Mouse (Mus musculus) layer of hippocampus, postnatal 14 days (tissue): ENCODE results near the gene Polk. TPM values are rescaled to one million over a fixed set of nuclear protein-coding genes. Genes with fewer than 3 reads are reported as not detected.

Source experiments
- DNase-seq, 2 experiments: peaks; one replicate each; pipeline ENCODE4 v3.0.0; 2021 to 2022; ENCODE audit warnings: low spot score in 2 of 2, mixed read lengths in 1 of 2
- long read RNA-seq, 2 experiments: library from polyadenylated mRNA; stranded (forward); transcript quantifications; one replicate each; pipeline ENCODE4 v2.0.0; 2021
- total RNA-seq, 2 experiments: library from RNA; stranded (reverse); gene quantifications; 2 replicates each; pipeline ENCODE4 v1.2.3; 2021

Gene Polk
- 10 to 100 TPM; 10.4 to 11.4 TPM for total RNA-seq
- long read RNA-seq, experiment 1, full-length matches to known transcripts, result 1 of 2 reads
- long read RNA-seq, experiment 1, partial matches to known transcripts, result 0 of 2 reads
- long read RNA-seq, experiment 1, other reads (novel, unspliced or antisense), result 1 of 2 reads
- long read RNA-seq, experiment 2, full-length matches to known transcripts, result 2 of 2 reads
- long read RNA-seq, experiment 2, partial matches to known transcripts, result 0 of 2 reads
- long read RNA-seq, experiment 2, other reads (novel, unspliced or antisense), result 0 of 2 reads

DNA sequence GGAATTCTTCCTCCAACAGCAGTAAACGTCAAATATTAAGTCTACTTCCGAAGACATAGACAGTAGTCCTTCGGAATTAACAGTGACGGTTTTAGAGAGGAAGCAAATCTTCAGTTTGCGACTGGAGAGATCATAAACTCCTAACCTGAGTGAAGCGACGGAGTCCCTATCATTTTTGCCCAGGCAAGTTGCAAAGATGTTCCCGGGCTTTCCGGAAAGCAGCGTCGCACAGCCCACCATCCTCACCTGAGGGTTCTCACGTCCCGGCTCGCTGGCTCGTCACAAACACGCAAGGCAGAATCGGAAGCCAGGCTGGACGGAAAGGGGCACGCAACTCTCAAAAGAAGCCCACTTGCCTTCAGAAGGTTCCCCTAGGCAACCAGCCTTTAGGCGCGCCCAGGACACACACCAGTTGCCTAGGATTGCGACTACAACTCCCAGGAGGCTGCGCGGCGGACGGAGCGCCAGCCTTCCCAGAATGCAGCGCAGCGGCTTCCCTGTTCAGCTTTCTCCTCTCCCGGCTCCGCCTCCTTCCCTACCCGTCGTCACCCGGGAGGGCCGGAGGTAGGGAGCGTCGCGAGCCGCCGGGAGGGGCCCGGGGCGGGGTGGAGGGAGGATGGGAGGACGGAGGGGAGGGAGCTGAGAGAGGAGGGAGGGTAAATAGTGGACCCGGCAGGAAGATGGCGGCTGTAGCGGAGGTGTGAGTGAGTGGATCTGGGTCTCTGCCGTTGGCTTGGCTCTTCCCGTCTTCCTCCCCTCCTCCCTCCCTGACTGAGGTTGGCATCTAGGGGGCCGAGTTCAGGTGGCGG lies at the start of gene Polk, which contains the start of gene Col4a3bp:
Gene Polk (minus strand): TSS at position 499 of the 809 bp plus-strand sequence.
Gene Col4a3bp (plus strand): TSS at position 538 of the 809 bp plus-strand sequence.
- DNase-seq, result peak; percentile 93 to 97

DNA sequence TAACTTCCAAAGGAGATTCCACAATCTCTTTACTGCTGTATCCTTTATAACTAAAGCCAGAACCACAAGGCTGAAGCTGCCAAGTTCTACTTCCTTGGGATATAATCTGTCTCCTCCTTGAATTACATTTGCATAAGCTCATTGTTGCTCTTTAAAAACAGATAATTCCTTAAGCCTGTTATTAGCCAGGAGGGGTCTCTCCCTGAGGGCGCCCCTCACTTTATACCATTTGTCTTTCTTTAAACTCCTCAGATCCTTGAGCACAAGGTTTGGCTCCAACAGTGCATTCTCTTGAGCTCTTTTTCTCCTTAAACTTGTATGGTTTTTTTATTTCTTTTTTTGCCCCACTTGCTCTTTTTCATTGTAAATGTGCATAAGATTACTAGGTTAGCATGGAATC lies 46.3 kb upstream of the Polk start:
- no peak for DNase-seq

DNA sequence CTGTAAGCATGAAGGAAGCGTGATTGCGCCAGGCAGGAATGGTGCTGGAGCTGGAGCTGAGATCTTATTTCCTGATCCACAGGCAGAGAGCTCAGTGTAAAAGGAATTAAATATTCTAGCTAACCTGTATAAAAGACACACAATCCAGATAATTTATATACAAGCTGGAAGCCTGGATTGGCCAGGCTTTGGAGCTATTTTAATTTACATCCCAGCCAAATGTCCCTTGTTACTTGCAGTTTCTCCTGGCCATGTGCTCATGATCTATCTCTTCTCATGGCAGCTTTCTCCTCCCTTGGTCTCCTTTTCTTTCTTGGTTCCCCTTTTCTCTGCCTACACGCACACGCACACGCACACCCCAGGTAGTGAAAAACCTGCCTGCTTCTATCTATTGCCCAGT lies 44.2 kb upstream of the Polk start:
- DNase-seq, result no peak

DNA sequence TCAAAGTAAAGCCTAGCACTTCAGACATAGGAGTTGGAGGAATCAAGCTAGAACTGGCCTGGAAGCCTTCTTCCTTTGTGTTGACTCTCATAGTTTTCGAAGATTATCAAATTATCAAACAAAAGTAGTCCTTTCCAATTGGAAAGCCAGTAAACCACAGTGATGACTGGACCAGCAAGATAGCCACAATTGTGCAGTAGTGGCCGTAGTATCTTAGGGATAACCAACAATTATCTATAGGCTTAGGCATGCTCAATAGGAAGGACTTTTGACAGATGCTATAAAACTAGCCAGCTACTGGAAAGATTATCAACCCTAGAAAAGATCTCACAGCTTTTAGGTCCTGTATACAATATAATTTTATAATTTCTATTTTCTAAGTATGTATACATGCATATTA lies 41.8 kb upstream of the Polk start:
- no peak for DNase-seq

DNA sequence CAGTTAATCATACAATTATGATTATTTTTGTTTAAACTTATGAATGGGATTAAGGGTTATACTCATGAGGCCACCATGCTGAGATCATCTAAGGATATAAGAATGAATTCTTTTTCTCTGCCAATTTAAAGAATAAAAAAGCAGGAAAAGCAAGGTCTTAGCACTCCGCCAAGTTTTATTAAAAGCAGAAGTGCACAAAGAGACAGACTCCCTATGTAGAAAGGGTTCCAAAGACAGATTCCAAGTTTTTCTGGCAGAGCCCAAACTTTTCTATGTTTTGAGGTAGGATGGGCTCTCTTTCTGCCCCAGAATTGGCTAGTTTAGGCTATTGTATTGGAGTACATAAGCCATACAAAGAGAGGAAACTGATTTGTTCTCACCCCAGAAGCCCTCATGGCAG lies 37.6 kb upstream of the Polk start:
- DNase-seq, result no peak

DNA sequence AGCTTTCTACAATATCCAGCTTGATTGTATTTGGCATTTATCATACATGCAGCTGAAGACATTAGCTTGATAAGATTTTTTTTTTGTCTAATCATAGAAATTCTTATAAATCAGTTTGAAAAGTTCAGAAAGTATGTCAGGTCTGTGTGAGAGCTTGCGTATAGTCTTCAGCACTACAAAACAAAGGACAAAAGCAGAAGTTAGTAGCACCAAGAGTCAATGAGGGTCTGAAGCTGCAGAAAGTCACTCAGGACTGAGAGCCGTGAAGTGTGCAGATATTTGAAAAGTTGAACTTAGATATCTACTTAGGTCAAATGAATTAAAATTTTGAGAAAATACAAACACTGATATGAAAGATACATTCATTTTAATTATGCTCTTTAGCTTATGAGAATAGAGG lies 36.7 kb upstream of the Polk start:
- no peak for DNase-seq

DNA sequence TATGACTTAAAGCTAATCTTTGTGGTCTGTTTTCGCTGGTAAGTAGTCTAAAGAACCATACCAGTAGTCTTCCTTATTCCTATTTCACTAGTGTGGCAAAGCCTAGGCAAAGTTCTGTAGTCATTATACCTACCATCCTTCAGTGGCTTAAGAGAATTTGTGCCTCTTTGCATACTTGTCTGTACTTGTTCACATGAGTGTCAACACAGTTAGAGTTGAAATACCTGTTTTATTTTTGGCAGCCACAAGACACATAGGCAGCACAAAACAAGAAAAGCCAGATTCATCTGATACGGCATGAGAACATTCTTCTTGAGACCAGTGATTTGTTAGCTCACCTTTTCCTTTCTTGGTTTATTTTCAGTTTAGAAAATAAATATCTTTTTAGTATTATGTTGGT lies 31.8 kb upstream of the Polk start:
- DNase-seq, result no peak

DNA sequence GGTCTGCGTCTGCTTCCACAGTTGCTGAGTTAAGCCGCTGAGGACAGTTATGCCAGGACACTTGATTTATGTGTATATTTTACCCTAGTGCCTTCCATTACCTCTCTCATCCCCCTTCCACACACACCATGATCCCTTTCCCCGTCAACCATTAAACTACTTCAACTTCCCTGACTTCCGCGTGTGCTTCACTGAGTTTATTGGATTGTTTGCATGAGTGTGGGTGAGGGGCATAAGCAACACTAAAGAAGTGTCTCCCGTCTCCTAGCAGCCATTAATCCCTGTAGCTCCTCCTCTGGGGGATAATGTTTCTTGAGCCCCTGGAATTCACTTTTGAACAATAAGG lies 28.6 kb upstream of the Polk start:
- DNase-seq, result no peak

DNA sequence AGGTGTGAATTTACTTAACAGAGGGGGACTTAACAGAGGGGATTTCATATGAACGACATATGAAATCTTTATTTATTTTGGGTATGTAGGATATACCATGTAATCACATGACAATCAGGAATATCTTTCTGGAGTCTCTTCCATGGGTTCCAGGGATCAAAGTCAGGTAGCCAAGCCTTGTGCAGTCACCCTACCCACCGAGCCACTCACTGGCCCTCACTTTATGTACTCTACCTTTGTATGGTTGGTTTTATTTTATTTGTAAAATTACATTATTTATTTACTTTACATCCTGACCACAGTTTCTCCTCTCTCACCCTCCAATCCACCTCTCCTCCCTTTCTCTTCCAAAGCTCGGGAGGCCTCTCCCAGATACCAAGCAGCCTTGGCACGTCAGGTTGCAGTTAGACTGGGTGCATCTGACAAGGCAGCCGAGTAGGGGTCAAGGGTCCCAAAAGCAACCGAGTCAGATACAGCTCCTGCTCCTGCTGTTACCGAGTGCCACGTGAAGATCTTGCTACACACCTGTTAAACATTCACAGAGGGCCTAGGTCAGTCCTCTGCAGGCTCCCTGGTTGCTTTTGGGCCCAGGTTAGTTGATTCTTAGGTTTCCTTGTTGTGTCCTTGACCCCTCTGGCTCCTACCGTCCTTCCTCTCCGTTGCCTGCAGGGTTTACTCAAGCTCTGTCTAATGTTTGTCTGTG lies 28.1 kb upstream of the Polk start:
- no peak for DNase-seq

DNA sequence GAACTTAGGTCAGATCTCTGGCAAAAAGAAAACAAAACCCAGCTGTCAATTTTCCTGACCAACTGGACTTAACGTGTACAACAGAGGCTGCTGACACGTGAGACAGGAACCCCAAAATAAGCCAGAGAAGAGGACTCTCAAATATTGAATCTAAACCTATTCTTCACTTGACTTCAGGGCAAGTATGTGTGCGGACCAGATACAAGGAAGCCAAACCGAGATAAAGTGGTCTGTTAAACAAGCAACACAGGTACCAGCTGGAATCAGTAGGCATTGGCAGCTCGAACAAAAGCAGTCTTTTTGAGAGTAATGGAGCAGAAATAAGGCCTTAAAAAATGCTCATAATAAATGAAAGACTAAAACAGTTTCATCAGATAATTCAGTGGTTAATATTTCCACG lies 25.6 kb upstream of the Polk start:
- no peak for DNase-seq

DNA sequence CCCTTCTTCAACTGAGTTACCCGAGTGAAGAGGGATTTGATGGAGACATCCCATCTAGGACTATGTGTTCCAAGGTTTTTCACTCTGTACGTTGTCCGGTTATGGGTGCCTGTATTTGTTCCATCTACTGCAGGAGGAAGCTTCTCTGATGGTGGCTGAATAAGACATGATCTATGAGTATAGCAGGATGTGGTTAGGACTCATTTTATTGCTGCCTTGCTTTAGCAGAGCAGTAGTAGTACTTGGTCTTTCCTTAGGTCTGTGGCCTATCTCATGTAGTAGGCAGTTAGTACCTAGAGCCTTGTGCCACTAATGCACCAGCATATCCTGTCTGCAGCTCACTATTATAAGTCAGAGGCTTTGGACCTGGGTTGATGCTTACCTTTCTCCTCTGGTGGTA lies 12.7 kb upstream of the Polk start:
- no peak for DNase-seq

DNA sequence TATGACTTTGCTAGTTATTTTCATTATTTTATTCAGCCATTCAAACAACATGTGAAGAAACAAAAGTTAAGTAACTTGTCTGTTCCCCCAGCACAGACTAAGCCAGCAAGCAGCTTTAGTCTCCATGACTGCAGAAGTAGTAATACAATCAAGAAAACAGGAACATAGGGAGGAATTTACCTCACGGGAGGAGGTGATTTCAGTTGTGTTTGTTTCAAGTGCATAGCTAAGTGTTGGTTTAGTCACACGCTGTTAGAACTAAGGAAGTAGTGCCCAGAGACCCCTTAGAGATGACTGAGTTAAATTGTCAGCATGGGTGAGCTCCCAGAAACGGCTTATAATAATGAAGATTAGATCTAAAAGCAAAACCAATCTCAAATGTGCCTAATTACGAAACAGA lies 5.6 kb upstream of the Polk start:
- DNase-seq, result no peak

DNA sequence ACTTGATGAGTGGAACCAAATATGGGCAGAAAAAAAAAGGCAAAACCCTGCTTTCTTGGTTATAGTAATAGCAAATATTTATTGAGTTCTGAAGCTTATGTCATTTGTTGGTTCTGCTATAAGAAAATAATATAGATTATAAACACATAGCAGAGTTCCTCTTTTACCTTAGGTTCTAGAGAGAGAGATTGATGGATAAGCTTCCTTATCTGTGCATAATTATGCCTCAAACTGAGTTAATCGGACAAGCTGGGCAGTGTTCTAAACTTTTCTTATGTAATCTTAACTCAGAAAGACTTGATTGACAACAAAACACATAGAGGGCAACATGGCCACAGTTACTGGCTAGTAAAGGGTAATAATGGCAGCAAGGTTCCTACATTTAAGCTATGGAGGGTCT lies 4.9 kb upstream of the Polk start:
- no peak for DNase-seq

DNA sequence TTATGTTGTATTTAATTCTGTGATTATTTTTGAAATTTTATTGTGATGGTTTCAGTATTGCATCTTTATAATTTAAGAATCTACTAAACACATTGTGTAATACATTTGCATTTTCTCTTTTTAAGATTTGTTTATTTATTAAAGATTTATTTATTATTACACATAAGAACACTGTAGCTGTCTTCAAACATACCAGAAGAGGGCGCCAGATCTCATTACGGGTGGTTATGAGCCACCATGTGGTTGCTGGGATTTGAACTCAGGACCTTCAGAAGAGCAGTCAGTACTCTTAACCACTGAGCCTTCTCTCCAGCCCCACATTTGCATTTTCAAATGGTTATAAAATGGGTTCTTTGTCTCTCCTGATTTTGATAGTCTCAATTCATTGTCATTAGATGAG lies 2.1 kb upstream of the Polk start:
- DNase-seq, result no peak

DNA sequence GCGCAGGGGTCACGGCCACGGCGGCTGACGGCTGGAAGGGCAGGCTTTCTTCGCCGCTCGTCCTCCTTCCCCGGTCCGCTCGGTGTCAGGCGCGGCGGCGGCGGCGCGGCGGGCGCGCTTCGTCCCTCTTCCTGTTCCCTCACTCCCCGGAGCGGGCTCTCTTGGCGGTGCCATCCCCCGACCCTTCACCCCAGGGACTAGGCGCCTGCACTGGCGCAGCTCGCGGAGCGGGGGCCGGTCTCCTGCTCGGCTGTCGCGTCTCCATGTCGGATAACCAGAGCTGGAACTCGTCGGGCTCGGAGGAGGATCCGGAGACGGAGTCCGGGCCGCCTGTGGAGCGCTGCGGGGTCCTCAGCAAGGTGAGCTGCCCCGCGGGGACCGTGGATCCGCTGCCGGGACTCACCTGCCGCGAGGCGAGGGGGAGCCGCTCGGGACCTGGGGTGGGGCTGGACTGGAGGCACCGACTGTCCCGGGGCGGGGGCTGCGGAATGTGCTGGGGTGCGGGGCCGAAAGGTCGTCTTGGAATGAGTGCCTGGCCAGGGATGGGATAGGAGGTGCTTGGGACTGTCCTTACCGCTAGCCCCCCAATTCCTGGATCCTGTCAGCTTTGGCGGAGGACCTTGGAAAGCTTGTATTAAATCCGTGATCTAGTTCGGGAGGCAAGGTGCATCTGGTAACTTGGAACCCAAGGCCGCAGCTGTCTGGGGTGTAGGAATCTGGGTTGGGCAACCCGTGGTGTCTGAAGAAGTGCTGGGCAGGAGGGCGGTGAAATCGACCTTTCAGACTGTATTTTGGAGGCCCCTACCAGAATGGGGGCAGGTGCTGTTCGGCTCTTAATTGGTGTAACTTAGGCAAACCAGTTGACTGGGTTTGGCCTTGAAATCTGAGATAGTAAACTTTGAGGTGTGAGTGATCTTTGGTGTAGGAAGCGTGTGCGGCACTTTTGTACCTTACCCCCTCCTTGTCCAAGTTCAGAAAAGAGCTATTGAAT lies 817 bp upstream of the Polk start:
- peak; percentile 24 to 48 for DNase-seq

DNA sequence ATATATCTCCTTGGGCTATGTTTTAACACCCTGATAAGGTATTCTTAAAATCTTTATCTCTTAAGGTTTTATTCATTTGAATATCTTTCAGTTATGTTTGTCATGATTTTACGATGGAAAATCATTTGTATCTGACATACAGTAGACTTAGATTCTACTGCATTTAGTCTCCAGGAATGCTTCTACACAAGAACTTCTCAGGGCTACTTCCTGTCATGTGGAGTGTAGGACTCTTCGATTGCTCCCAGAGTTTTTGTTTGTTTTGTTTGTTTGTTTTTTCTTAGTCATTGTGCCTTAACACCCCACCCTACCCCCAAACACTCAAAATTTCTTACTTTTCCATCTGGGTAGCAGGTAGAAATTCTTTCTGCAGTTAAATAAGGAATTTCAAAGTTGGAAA lies 998 bp downstream of the Polk start:
- no peak for DNase-seq

DNA sequence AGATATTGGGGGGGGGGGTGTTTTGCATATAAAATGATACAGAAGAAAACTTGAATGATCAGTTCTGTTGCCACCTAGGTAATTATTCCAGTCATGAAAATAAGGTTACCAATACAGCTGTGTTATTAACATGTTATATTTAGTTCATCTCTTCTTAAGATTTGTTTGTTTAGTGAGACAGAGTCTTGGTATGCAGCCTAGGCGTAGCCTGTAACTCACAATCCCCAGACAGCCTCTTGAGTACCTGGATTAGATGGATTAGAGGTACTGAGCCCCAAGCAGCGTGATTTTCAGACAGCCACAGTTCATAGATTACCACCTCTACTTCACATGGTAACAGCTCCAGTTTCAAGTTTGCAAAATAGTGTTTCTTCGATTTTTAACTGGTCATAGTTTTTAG lies 4.3 kb downstream of the Polk start:
- DNase-seq, result no peak

DNA sequence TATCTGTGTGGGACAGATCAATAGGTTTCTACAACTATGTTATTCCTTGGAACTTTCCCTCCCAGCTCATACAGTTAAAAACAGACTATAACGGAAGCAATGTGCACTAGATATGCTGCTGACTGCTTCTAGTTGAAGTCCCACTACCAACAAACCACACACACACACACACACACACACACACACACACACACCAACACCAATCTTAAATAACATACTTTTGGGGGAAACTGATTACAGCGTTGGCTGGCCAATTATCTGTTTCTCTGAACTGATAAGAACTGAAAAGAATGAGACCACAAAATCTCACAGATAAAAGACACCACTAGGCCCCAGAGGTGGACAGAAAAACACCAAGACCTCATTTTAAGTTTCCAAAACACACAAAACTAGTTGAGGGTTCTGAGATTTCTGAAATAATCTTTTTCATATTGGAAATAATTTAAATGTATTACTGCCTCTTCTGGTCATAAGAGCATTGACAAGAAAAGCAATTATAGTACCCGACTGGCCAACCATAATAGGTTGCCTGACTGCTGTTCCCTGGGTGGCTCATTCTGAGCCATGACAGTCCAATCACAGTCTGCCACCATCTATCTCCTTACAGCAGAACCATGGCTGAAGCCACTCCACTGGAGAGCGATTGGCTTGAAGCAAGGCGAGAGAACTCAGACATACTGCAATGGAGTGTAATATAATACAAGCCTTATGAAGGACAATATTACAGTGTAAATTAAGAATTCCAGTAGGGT lies 5.4 kb downstream of the Polk start:
- DNase-seq, result no peak

DNA sequence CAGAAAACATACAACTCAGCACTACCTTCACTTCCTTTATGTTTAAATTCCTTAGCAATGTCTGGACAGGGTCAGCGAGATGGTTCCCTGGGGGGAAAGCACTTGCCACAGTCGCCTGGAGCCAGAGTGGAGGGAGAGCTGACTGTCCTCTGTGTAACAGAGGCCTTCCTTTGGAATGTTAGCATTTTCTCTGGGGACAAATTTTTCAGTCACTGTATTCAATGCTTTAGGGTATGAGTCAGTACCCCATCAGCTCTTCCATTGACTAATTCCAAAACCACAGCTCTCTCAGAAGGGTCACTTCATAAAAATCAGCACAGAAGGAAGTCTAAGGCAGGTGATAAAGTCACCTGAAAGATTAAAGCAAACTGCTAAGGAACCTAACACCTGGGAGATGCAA lies 8.6 kb downstream of the Polk start:
- no peak for DNase-seq

DNA sequence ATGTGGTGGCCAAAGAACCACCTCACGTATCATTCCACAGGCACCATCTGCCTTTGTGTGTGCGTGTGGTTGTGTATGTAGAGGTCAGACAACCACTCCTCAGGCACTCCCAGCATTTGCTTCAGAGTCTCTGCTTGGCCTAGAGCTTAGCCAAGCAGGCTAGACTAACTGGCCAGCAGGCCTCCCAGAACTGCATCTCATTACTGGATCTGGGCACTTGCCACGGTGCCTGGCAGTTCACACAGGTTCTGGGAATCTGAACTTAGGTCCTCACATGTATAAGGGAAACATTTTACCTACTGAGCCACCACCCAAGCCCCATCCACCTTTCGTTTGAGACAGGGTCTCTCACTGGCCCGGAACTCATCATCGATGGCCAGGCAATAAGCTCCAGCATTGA lies 10.2 kb downstream of the Polk start:
- DNase-seq, result no peak
